Mouse (Mus musculus): ENCODE results near the gene Tspan4. TPM values are rescaled to one million over a fixed set of nuclear protein-coding genes. Genes with fewer than 3 reads are reported as not detected.

Gene Tspan4
- total and polyA plus RNA-seq, 2 experiments from 2014 or later = 83.9 to 119 TPM

GRCm38 (mm10) chr7:141430585-141431240 lies 44.3 kb upstream of the Tspan4 start:
- Histone ChIP-seq H3K4me1 (ENCODE audit: insufficient read depth, low read length) (peaks cover 20% of the 10 kb centered on the region), H3K4me3 (ENCODE audit: low read length) (no peak overlapping the region), H3K4me2 (ENCODE audit: low read depth, low read length) (no peak overlapping the region), H3K27me3 (ENCODE audit: insufficient read depth, low read length) (no peaks in the 10 kb centered on the region), H3K9me3 (ENCODE audit: low read length) (no peaks in the 10 kb centered on the region), H3K9ac (replicated peaks; ENCODE audit: low read length) (no peak overlapping the region), H3K36me3 (ENCODE audit: insufficient read depth, low read length) (peaks cover 16% of the 10 kb centered on the region; the same call in 1 of the 2 replicates), H3K27ac (no peak overlapping the region)
- no peak for TF ChIP-seq CTCF (IDR thresholded peaks at IDR 0.05; ENCODE audit: low read depth)
- DNase-seq (ENCODE audit: low spot score) (no peak), ATAC-seq (no peak)
- WGBS = 98% methylated on average over 9 of the region's 9 CpGs

DNA sequence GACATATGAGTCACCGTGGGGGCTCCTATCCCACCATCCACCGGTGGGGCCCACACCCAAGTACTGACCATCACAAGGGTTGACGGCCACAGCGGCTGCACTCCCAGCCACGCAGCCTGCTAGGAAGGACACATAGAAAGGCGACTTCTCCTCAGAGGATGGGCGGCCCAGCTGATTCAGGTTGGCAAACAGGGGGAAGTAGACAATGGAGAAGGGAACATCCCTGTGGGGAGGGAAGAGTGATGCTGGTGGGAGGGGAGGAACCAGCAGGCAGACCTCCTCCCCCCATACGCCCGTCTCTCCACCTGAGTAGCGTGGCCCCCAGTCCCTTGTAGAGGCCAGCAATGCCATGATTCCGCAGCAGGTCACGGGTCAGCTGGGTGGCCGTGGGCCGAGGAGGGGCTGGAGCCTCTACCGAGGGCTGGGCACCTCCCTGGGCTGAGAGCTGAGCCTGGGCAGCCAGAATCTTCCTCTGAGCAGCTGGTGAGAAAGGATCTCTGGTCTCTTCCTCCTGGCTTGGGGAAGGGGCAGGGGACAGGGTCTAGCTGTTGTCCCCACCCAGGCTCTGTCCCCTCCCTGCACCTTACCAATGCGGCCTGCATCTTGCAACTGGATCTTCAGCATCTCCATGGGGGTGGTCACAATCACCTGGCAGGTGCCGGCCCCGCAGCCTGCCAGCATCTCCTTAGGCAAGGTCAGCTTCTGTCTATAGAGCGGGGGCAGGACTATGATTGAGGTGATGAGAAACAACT lies 43.4 kb upstream of the Tspan4 start:
- Histone ChIP-seq H3K4me3 (ENCODE audit: low read length) (no peak overlapping the region), H3K36me3 (ENCODE audit: insufficient read depth, low read length) (peaks cover 16% of the 10 kb centered on the region; the same call in 1 of the 2 replicates), H3K27me3 (ENCODE audit: insufficient read depth, low read length) (no peaks in the 10 kb centered on the region), H3K27ac (no peak overlapping the region), H3K9me3 (ENCODE audit: low read length) (no peaks in the 10 kb centered on the region), H3K4me2 (ENCODE audit: low read depth, low read length) (no peak overlapping the region), H3K9ac (replicated peaks; ENCODE audit: low read length) (no peak overlapping the region), H3K4me1 (ENCODE audit: insufficient read depth, low read length) (peaks cover 25% of the 10 kb centered on the region)
- 89% methylated on average over 19 of the region's 19 CpGs for WGBS
- no peak for DNase-seq (ENCODE audit: low spot score)
- no peak for ATAC-seq
- no peak for TF ChIP-seq CTCF (IDR thresholded peaks at IDR 0.05; ENCODE audit: low read depth)

DNA sequence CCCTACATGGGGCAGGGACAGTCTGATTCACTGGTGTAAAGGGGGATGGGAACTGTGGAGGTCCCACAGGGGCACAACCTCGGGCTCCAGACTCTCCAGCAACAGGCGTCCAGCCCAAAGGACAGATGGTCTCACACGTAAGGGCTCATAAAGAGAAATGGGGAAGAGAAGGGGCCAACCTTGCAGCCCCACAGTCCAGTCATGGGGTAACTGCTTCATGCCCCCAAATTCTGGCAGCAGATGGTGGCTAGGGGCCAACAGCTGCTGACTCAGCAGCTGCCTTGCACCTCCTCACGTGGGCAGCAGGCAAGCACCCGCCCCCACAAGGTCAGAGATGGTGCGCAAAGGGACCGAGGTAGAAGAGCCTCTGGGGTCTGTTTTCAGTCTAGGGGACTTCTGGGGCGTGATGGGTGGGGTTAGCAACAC lies 42.8 kb upstream of the Tspan4 start:
- DNase-seq (ENCODE audit: low spot score) (no peak), ATAC-seq (no peak)
- 71% methylated on average over 8 of the region's 8 CpGs for WGBS
- Histone ChIP-seq H3K4me1 (ENCODE audit: insufficient read depth, low read length) (peaks cover 27% of the 10 kb centered on the region), H3K4me3 (ENCODE audit: low read length) (no peak overlapping the region), H3K9ac (replicated peaks; ENCODE audit: low read length) (no peak overlapping the region), H3K36me3 (ENCODE audit: insufficient read depth, low read length) (peaks cover 16% of the 10 kb centered on the region; the same call in 1 of the 2 replicates), H3K4me2 (ENCODE audit: low read depth, low read length) (no peak overlapping the region), H3K27ac (peak overlapping the region; percentile 52; the same call in 1 of the 2 replicates), H3K27me3 (ENCODE audit: insufficient read depth, low read length) (no peaks in the 10 kb centered on the region), H3K9me3 (ENCODE audit: low read length) (no peaks in the 10 kb centered on the region)
- no peak for TF ChIP-seq CTCF (IDR thresholded peaks at IDR 0.05; ENCODE audit: low read depth)

DNA sequence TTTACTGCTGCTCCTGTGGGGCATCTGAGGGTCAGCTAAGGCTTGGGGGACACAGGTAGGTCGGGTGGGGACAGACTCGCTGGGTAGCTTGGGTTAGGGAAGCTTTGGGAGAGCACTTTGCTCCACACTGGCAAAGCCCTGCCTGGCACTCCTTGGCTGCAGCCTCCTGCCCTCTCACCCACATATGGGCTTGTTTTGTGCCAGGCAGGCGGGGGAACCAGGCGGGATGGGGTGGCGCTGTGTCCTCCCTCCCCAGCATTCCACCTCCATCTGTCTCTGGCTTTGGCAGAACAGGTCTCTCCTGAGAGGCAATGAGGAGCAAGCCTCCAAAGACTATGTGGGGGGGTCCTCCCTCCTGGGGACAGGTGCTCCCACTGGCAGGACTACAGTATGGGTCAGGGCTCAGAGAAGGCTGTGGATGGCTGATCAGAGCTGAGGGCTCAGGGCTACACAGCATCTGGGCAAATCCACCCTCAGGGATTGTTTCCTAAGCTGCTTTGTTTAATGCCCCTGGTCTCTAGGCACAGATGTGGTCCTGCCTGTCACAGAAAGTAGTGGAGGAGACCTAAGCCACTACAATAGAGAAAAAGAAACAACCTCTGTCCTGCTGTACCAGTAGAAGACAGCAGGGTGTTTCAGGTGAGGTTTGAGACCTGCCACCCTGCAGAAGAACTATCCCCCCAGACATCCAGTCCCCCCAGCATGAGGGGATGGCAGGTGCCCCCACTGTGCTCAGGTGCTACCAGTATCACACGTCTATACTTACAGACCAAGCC lies 42.1 kb upstream of the Tspan4 start:
- Histone ChIP-seq H3K4me3 (ENCODE audit: low read length) (no peak overlapping the region), H3K9ac (replicated peaks; ENCODE audit: low read length) (peak overlapping the region; percentile 56; the same call in 1 of the 2 replicates), H3K4me1 (ENCODE audit: insufficient read depth, low read length) (peaks cover 27% of the 10 kb centered on the region), H3K27ac (peak overlapping the region; percentile 52), H3K9me3 (ENCODE audit: low read length) (no peaks in the 10 kb centered on the region), H3K4me2 (ENCODE audit: low read depth, low read length) (peak overlapping the region; percentile 90), H3K36me3 (ENCODE audit: insufficient read depth, low read length) (peaks cover 16% of the 10 kb centered on the region; the same call in 1 of the 2 replicates), H3K27me3 (ENCODE audit: insufficient read depth, low read length) (no peaks in the 10 kb centered on the region)
- TF ChIP-seq CTCF (IDR thresholded peaks at IDR 0.05; ENCODE audit: low read depth) = no peak
- ATAC-seq = no peak
- WGBS = 72% methylated on average over 6 of the region's 6 CpGs
- no peak for DNase-seq (ENCODE audit: low spot score)

DNA sequence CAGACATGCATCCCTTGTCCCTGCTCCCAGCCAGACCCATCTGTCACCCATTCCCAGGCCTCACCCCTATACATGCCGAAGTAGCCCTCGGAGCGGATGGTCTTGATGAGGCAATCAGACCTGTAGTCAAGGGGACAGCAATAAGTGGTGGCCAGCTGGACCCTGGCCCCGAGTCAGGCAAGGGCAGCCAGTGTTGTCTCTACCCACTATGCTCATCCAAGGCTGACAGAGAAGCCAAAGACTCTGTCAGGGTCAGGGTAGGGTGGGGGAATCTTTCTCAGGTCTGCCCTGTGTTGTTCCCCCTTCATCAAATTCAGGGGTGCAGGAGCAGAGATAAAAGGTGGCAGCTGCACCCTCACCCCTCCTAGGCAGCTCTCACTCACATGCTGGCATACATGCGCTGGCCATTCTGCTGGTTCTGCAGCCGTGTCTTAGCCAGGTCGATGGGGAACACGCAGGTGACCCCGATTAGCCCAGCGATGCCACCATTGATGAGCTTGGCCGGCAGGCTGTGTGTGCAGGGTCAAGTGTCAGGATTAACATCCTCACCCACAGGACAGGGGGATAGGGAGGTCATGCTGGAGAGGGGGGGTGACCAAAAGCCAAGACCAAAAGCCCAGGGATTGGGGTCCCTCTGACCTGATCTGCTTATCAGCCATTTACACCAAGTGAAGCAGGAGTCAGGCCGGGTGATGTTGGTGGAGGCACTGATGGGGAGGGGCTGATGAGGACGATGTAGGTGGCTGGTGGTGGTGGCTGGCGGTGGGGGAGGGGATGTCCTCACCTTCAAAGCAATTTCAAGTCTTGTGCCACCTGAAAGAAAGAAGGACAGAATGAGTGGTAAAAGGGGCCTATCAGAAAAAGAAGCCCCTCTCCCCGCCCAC lies 41.3 kb upstream of the Tspan4 start:
- no peaks in the 10 kb centered on the region for H3K9me3 ChIP-seq (ENCODE audit: low read length)
- H3K27me3 ChIP-seq (ENCODE audit: insufficient read depth, low read length) = no peaks in the 10 kb centered on the region
- peaks cover 27% of the 10 kb centered on the region for H3K4me1 ChIP-seq (ENCODE audit: insufficient read depth, low read length)
- no peak for DNase-seq (ENCODE audit: low spot score)
- no peak for ATAC-seq
- peak overlapping the region; percentile 56 for H3K9ac ChIP-seq (replicated peaks; ENCODE audit: low read length)
- no peak for TF ChIP-seq CTCF (IDR thresholded peaks at IDR 0.05; ENCODE audit: low read depth)
- H3K36me3 ChIP-seq (ENCODE audit: insufficient read depth, low read length) = peaks cover 16% of the 10 kb centered on the region; the same call in 1 of the 2 replicates
- peak overlapping the region; percentile 48 for H3K4me3 ChIP-seq (ENCODE audit: low read length)
- 66% methylated on average over 15 of the region's 15 CpGs for WGBS
- H3K4me2 ChIP-seq (ENCODE audit: low read depth, low read length) = peak overlapping the region; percentile 90
- H3K27ac ChIP-seq = peak overlapping the region; percentile 79

DNA sequence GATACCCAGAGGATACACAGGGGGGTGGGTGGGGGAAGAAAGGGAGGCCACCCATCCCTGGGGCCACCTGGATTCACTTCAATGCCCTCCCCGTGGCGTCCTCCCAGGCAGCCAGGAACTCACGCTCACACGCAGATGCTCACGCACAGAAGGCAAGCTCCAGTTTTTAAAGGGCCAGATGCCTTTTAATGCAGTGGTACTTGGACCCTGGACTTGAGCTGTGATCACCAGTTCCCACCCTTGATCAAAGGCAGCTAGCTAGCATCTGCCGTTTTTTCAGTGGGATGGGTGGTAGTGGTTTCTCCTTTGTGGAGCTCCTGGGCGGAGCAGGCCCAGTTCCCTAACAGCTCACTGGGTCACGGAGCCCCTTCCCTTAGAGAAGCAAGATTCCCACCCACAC lies 40.6 kb upstream of the Tspan4 start:
- Histone ChIP-seq H3K27me3 (ENCODE audit: insufficient read depth, low read length) (no peaks in the 10 kb centered on the region), H3K4me1 (ENCODE audit: insufficient read depth, low read length) (peaks cover 27% of the 10 kb centered on the region), H3K4me2 (ENCODE audit: low read depth, low read length) (peak overlapping the region; percentile 90), H3K36me3 (ENCODE audit: insufficient read depth, low read length) (peaks cover 16% of the 10 kb centered on the region; the same call in 1 of the 2 replicates), H3K4me3 (ENCODE audit: low read length) (peak overlapping the region; percentile 48), H3K27ac (peak overlapping the region; percentile 79), H3K9ac (replicated peaks; ENCODE audit: low read length) (peak overlapping the region; percentile 56), H3K9me3 (ENCODE audit: low read length) (no peaks in the 10 kb centered on the region)
- no peak for TF ChIP-seq CTCF (IDR thresholded peaks at IDR 0.05; ENCODE audit: low read depth)
- DNase-seq (ENCODE audit: low spot score) (peak; percentile 82), ATAC-seq (no peak)
- WGBS = 10% methylated on average over 8 of the region's 8 CpGs
